Mouse (Mus musculus): ENCODE data around the gene Rhox4a. TPM values are rescaled to one million over a fixed set of nuclear protein-coding genes. Genes with fewer than 3 reads are reported as not detected.
"Not testable (repeated sequence)": the region's sequence is repeated elsewhere in the genome, so short reads cannot be mapped to it uniquely, and the experiment has no call there.

Gene Rhox4a
- not detected in 2 replicates for polyA plus RNA-seq (2015; fragmentation: Nextera tagmentation; extraction: Ambion mirVana)

DNA sequence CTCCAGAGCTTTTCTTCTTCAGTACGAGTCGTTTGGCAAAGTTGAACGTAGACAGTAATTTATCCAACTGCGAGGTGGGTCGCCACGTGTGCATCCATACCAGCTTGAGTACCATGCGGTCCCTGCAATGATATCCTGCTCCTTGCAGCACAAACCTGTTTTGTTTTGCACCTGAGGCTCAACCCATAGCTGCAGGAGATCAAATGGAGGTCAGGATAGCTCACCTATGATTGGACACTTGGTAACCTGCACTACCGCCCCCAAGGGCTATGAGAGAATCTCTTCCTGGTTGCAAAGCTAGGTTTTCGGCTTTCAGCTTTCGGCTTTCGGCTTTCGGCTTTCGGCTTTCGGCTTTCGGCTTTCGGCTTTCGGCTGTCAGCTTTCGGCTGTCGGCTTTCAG is at the start of gene Rhox4a:
Gene Rhox4a (plus strand): TSS at position 301 of the 400 bp plus-strand sequence.
- not testable (repeated sequence) for ATAC-seq; H3K4me3 ChIP-seq; H3K4me2 ChIP-seq; H3K27me3 ChIP-seq; H3K27ac ChIP-seq; H3K9ac ChIP-seq; H3K9me3 ChIP-seq (replicated peaks); H3K36me3 ChIP-seq (ENCODE audit: poor library complexity, severe bottlenecking); H3K4me1 ChIP-seq
- 96% methylated on average over 11 of the region's 19 CpGs for WGBS

DNA sequence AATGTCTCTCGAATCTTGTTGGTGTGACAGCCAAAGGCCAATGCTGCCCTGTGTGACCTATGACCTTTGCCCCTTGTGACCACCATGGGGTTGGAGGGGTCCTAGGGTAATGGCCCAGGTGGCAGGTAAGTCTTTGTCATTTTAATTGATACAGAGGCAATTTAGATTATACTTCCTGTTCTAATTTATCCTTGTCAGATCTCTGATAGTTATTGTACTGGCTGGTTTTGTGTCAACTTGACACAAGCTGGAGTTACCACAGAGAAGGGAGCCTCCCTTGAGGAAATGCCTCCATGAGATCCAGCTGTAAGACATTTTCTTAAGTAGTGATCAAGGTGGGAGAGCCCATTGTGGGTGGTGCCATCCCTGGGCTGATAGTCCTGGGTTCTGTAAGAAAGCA is 43.0 kb upstream of the Rhox4a start, which contains the start of gene Rhox1:
Gene Rhox1 (minus strand): TSS at position 101 of the 400 bp plus-strand sequence.
- not testable (repeated sequence) for H3K9ac ChIP-seq; H3K36me3 ChIP-seq (ENCODE audit: poor library complexity, severe bottlenecking); H3K4me2 ChIP-seq; H3K27ac ChIP-seq; H3K9me3 ChIP-seq (replicated peaks); H3K4me1 ChIP-seq; H3K27me3 ChIP-seq; H3K4me3 ChIP-seq; ATAC-seq
- WGBS = 80% methylated on average over 1 of the region's 1 CpGs

- ATAC-seq; H3K9ac ChIP-seq; H3K4me1 ChIP-seq; H3K27me3 ChIP-seq; H3K9me3 ChIP-seq (replicated peaks); H3K36me3 ChIP-seq (ENCODE audit: poor library complexity, severe bottlenecking); H3K27ac ChIP-seq; H3K4me2 ChIP-seq; H3K4me3 ChIP-seq: not testable (repeated sequence)
- 100% methylated on average over 2 of the region's 9 CpGs for WGBS
Observed at GRCm38 (mm10) chrX:37244676-37245075, 20.5 kb upstream of the Rhox4a start, which contains the start of gene Rhox2a. Gene Rhox2a, plus strand, starts transcription at chrX:37244976.

- H3K9ac ChIP-seq; H3K27ac ChIP-seq; H3K27me3 ChIP-seq; H3K9me3 ChIP-seq (replicated peaks); ATAC-seq; H3K4me3 ChIP-seq; H3K36me3 ChIP-seq (ENCODE audit: poor library complexity, severe bottlenecking); H3K4me2 ChIP-seq; H3K4me1 ChIP-seq: not testable (repeated sequence)
- WGBS = 90% methylated on average over 1 of the region's 3 CpGs
Observed at GRCm38 (mm10) chrX:37249619-37250018, 15.5 kb upstream of the Rhox4a start, which contains the start of gene Rhox3a. Gene Rhox3a, plus strand, starts transcription at chrX:37249919.

Other genes starting within 250 kb of the Rhox4a start
- gene Sowahd, start 216.5 kb upstream of the Rhox4a start, polyA plus RNA-seq (2015; fragmentation: Nextera tagmentation; extraction: Ambion mirVana) = not detected in 2 replicates
- 399 and 495 TPM in 2 replicates for gene Rpl39, start 179.9 kb upstream of the Rhox4a start, polyA plus RNA-seq (2015; fragmentation: Nextera tagmentation; extraction: Ambion mirVana)
- 32.1 and 34.5 TPM in 2 replicates for gene Upf3b, start 155.0 kb upstream of the Rhox4a start, polyA plus RNA-seq (2015; fragmentation: Nextera tagmentation; extraction: Ambion mirVana)
- gene Nkap, start 138.5 kb upstream of the Rhox4a start, polyA plus RNA-seq (2015; fragmentation: Nextera tagmentation; extraction: Ambion mirVana) = 19.0 and 22.0 TPM in 2 replicates
- gene Akap14, start 96.5 kb upstream of the Rhox4a start, polyA plus RNA-seq (2015; fragmentation: Nextera tagmentation; extraction: Ambion mirVana) = 0.13 and 0.27 TPM in 2 replicates
- gene Ndufa1, start 74.2 kb upstream of the Rhox4a start, polyA plus RNA-seq (2015; fragmentation: Nextera tagmentation; extraction: Ambion mirVana) = 499 and 510 TPM in 2 replicates
- 13.6 and 14.4 TPM in 2 replicates for gene Rnf113a1, start 74.1 kb upstream of the Rhox4a start, polyA plus RNA-seq (2015; fragmentation: Nextera tagmentation; extraction: Ambion mirVana)
- not detected in 2 replicates for gene Gm9, start 54.3 kb upstream of the Rhox4a start, polyA plus RNA-seq (2015; fragmentation: Nextera tagmentation; extraction: Ambion mirVana)
- gene Rhox1, start 43.1 kb upstream of the Rhox4a start, polyA plus RNA-seq (2015; fragmentation: Nextera tagmentation; extraction: Ambion mirVana) = not detected in 2 replicates
- gene Rhox2a, start 20.4 kb upstream of the Rhox4a start, polyA plus RNA-seq (2015; fragmentation: Nextera tagmentation; extraction: Ambion mirVana) = not detected in 2 replicates
- gene Rhox3a, start 15.4 kb upstream of the Rhox4a start, polyA plus RNA-seq (2015; fragmentation: Nextera tagmentation; extraction: Ambion mirVana) = not detected in 2 replicates
- gene Rhox3a2, start 114.7 kb downstream of the Rhox4a start, polyA plus RNA-seq (2015; fragmentation: Nextera tagmentation; extraction: Ambion mirVana) = not detected in 2 replicates
- gene Rhox4a2, start 125.5 kb downstream of the Rhox4a start, polyA plus RNA-seq (2015; fragmentation: Nextera tagmentation; extraction: Ambion mirVana) = not detected in 2 replicates
- gene Rhox2b, start 146.7 kb downstream of the Rhox4a start, polyA plus RNA-seq (2015; fragmentation: Nextera tagmentation; extraction: Ambion mirVana) = not detected in 2 replicates
- not detected in 2 replicates for gene Rhox4b, start 167.2 kb downstream of the Rhox4a start, polyA plus RNA-seq (2015; fragmentation: Nextera tagmentation; extraction: Ambion mirVana)
- gene Rhox2c, start 188.3 kb downstream of the Rhox4a start, polyA plus RNA-seq (2015; fragmentation: Nextera tagmentation; extraction: Ambion mirVana) = not detected in 2 replicates
- not detected in 2 replicates for gene Rhox3c, start 193.2 kb downstream of the Rhox4a start, polyA plus RNA-seq (2015; fragmentation: Nextera tagmentation; extraction: Ambion mirVana)
- gene Rhox4c, start 215.0 kb downstream of the Rhox4a start, polyA plus RNA-seq (2015; fragmentation: Nextera tagmentation; extraction: Ambion mirVana) = not detected in 2 replicates
- not detected in 2 replicates for gene Rhox2d, start 228.1 kb downstream of the Rhox4a start, polyA plus RNA-seq (2015; fragmentation: Nextera tagmentation; extraction: Ambion mirVana)
- not detected in 2 replicates for gene Rhox4d, start 249.0 kb downstream of the Rhox4a start, polyA plus RNA-seq (2015; fragmentation: Nextera tagmentation; extraction: Ambion mirVana)

Data from forebrain, embryonic 13.5 days (tissue).